Mouse (Mus musculus): ENCODE results near the gene St6galnac3.

Gene St6galnac3

DNA sequence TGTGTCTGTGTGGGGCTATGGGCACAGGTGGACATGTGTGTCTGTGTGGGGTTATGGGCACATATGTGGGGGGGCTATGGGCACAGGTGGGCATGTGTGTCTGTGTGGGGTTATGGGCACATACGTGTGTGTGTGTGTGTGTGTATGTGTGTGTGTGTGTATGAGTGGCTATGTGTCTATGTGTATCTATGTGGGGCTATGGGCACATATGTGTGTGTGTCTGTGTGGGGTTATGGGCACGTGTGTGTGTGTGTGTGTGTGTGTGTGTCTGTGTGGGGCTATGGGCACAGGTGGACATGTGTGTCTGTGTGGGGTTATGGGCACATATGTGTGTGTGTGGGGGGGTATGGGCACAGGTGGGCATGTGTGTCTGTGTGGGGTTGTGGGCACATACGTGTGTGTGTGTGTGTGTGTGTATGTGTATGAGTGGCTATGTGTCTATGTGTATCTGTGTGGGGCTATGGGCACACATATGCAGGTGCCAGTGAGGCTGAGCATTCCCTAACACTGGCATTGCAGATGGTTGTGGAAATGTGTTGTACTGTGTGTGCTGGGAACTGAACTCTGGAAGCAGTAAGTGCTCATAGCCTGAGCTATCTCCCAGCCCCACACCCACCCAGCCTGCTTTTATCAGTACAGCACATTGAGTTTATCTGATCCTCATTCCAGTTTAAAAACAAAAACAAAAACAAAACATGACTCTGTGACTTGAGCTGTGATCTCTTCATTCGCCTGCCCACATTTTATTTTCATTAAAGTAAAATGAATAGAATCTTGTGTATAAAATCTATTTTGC is 8.6 kb upstream of the St6galnac3 start:
- no peak for DNase-seq (ENCODE audit: low read depth)

- DNase-seq (ENCODE audit: low read depth): no peak
Observed at GRCm38 (mm10) chr3:153732749-153733148, 7.8 kb upstream of the St6galnac3 start.

DNA sequence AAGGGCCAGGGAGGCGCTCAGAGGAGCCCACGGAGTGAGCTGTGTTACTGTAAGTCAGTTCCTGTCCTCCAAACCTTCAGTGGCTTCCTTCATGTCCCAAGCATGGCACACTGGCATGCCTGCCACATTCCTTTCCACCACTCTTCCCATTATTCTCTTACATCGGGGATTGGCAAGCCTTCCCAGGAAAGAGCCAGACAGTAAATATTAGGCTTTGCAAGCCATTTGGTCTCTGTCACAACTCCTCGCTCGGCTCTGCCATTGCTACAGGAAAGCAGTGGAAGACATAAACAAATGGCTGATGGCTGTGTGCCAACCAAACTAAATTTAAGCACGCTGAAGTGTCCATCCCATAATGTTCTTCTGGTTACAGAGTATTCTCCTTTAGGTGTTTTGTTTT is 7.1 kb upstream of the St6galnac3 start:
- no peak for DNase-seq (ENCODE audit: low read depth)

DNA sequence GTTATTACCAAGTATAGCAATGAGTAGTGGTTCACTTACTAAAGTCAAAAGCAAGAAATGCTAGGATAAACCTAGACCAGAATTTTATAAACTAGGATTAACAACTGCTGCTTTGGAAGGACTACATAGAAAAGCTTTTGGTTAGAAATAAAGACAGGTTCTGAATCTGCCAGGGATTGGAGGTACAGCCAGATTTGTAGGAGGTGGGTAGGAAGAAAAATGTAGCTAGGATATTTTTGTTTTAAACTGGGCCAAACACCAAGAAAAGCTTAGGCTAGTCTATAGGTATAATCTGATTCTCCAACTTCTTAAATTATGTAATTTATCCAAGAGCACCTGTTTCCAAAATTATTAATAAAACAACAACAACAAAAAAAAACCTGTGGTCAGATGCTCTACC is 3.6 kb upstream of the St6galnac3 start:
- no peak for DNase-seq (ENCODE audit: low read depth)

GRCm38 (mm10) chr3:153723467-153724079 is 1.4 kb downstream of the St6galnac3 start:
- DNase-seq (ENCODE audit: low read depth): no peak

- DNase-seq (ENCODE audit: low read depth): no peak
Observed at GRCm38 (mm10) chr3:153721525-153721924, 3.4 kb downstream of the St6galnac3 start.

- DNase-seq (ENCODE audit: low read depth): no peak
Observed at GRCm38 (mm10) chr3:153720922-153721321, 4.1 kb downstream of the St6galnac3 start.

- DNase-seq (ENCODE audit: low read depth): no peak
Observed at GRCm38 (mm10) chr3:153720296-153720695, 4.7 kb downstream of the St6galnac3 start.

DNA sequence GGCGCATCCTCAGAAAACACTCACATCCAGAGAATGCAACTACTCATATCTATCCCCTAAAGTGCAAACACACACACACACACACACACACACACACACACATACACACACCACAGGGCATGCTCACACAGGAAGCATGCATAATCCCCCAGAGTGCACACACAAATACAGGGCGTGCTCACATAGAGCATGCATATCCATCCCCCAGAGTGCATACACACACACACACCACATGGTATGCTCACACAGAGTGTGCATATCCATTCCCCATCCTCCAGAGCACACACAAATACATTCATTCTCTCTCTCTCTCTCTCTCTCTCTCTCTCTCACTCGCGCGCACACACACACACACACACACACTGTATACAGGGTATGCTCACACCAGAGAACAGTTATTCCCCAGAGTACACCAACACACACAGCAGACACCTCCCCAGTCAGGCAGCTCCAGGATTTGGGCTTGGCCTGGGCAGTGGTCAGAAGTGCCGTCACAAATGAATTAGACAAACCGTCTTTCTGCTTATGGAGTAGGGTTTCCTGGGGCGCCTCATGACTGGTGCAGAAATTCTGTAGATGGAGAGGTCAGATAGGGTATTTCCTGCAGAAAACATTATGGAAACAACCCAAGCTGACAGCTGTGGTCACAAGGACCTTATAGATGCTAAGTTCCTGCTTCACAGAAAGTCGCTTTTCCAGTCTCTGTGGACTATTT is 5.6 kb downstream of the St6galnac3 start:
- DNase-seq (ENCODE audit: low read depth): no peak

GRCm38 (mm10) chr3:153718724-153719123 is 6.2 kb downstream of the St6galnac3 start:
- DNase-seq (ENCODE audit: low read depth): no peak

- DNase-seq (ENCODE audit: low read depth): no peak
Observed at GRCm38 (mm10) chr3:153717742-153718141, 7.2 kb downstream of the St6galnac3 start.

- no peak for DNase-seq (ENCODE audit: low read depth)
Observed at GRCm38 (mm10) chr3:153715646-153716045, 9.3 kb downstream of the St6galnac3 start.

DNA sequence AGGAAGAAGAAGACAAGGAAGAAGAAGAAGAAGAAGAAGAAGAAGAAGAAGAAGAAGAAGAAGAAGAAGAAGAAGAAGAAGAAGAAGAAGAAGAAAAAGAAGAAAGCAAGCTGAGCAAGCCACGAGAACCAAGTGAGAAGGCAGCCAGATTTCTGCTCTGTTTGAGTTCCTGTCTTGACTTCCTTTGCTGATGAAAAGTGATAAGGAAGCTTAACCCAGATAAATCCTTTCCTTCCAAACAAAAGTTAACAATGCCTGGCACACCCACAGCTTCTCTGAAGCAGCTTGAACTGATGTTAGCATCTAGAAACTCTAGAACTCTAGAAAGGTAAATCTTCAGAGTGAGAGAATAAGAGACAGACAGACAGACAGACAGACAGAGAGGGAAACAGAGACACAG is 14.4 kb downstream of the St6galnac3 start:
- no peak for DNase-seq (ENCODE audit: low read depth)

- DNase-seq (ENCODE audit: low read depth): no peak
Observed at GRCm38 (mm10) chr3:153707687-153708086, 17.3 kb downstream of the St6galnac3 start.

DNA sequence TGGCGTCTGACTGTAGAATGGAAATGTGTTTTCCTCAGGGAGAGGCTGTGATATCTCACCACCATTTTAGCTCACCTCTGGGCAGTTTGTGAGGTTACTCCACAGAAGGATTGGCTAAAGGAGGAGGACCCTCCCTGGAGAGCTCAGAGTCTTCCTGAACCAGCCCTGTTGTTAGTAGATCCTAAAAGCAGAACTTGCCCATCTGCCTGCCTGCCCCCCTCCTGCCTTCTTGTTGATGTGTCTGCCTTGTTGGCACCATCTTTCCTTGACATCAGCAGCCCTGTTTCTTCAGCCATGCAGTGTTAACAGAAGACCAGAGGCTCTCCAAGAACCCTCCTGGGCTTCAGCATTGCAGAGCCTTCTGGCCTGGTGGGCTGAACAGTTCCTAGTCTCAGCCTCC is 18.1 kb downstream of the St6galnac3 start:
- DNase-seq (ENCODE audit: low read depth): no peak

DNA sequence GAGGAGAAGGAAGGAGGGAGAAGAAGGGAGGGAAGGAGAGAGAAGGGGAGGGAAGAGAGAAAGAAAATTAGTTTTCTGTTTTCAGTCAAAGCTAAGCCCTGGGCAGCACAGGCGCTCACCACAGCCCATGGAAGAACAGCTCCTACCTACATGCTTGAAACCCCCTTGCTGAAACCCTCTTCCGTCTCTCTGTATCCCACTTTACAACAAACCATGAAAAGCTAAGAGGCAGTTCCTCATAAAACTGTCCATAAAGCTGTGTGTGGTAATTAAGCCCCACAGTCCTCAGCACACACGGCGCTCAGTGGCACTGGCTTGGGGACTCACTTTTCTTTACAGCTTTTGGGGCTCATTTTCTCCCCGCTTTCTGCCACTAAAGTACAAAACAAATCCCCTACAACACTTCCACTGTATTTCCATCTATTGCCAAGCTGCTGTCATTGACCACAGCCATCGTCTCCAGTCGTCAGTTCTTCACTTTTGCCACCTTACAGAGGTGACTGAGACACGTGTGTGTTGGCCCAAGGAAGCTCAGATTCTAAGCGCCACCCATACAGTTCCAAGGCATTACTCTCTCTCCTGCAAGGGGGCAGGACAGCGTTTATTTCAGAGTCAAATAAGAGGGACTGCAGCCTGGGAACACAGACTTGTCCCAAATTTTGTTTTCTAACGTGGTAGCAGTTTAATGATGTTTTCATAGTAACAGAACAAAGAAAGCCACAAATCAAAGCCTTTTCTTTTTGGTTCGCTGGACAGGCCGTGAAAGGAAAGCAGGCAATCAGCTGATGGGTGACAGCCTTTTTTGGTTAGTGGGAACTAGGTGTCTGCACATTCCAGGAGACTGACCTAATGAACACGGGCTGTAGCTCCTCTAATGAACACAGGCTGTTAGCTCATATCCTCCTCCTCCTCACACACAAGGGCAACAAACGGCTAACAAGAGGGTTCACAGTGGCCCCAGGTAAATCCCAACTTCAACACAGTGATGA is 22.9 kb downstream of the St6galnac3 start:
- DNase-seq (ENCODE audit: low read depth): no peak

GRCm38 (mm10) chr3:153701172-153701571 is 23.8 kb downstream of the St6galnac3 start:
- DNase-seq (ENCODE audit: low read depth): no peak

DNA sequence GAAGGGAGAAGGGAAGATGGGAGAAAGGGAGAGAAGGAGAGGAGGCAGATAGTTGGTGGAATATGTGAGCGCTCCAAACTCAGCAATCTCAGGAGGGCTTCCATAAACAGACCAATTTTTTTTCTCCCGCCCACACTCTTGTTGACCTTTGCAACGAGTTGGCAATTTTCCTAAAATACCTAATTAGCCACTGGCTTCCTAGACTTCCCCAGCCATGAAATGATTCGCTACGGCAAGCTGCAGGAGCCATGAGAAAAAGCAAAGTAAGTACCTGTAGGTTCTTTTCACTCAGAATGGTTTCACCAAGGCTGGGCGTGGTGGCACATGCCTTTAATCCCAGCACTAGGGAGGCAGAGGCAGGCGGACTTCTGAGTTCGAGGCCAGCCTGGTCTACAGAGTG is 25.9 kb downstream of the St6galnac3 start:
- DNase-seq (ENCODE audit: low read depth): no peak

DNA sequence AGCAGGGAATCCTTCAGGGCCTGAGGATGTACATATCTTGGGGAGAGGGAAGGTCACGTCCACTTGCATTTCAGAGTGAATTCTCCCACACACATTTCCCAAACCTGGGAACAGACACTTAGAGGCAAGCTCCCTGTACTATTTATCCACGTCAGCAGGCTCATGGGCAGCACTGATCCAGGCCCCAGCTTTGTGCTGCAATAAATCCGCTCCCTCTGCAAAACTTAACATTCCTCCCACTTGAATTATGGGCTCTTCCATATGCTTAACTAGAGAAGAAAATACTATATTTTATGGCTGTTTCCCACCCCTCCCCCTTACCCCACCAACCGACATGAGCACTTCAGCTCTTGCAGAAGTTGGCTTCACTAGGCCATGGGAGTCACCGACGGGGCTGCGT is 32.0 kb downstream of the St6galnac3 start:
- DNase-seq (ENCODE audit: low read depth): no peak

DNA sequence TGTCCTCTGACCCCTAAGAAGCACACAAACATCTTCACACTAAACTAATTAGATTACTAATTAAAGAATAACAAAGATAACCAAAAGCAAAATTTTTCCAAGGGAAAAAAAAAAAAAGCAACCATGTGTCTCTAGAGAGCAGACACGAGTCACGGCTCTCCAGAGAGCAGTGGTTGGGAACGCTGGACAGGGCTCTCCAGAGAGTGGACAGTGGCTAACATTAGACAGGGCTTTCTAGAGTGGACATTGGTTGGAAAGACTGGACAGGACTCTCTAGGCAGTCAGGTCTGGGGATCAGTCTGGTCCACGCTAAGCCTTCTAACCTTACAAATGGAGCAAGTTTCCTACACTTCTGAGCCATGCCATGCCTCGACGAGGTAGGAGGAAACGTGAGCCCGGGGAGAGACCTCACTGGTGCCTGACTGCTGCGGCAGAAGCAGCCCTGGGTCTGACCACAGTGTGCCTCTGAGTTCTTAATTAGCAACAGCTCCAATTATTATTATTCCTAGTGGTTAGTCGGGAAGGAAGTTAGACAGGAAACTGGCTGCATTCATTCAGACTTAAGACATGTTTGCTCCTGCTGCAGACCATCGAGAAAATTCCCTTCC is 32.7 kb downstream of the St6galnac3 start:
- DNase-seq (ENCODE audit: low read depth): no peak

DNA sequence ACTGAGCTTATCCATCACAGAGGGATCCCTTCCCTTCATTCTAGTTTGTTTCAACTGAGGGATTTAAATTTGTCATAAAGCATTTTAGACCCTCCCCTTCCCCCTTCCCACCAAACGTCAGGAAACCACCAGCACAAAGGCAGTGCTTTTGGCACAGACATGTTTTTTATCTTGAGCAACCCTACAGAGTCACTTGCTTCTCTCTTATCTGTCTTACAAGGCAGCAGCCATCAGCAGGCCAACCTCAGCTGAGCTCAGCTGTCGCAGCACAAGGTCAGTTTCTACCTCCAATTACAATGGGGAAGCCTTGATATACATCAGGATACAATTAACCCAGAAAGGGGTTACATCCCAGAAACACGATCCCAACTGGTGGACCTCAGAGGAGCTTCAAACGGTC is 33.4 kb downstream of the St6galnac3 start:
- DNase-seq (ENCODE audit: low read depth): no peak

Measured in NIH3T3 (cell line).